Mouse (Mus musculus): ENCODE data around the gene Trpc3. TPM values are rescaled to one million over a fixed set of nuclear protein-coding genes. Genes with fewer than 3 reads are reported as not detected.
"Not testable (repeated sequence)": the region's sequence is repeated elsewhere in the genome, so short reads cannot be mapped to it uniquely, and the experiment has no call there.

Trpc3 gene
- total RNA-seq, 2 experiments from 2014 or later: not detected

GRCm38 (mm10) chr3:36605894-36606783, 83.8 kb downstream of the Trpc3 start:
- ATAC-seq (replicated peaks; ENCODE audit: low FRiP score, poor library complexity, severe bottlenecking): peak; percentile 91

GRCm38 (mm10) chr3:36599773-36600172, 90.2 kb downstream of the Trpc3 start:
- not testable (repeated sequence) for ATAC-seq (replicated peaks; ENCODE audit: low FRiP score, poor library complexity, severe bottlenecking)

GRCm38 (mm10) chr3:36598811-36599210, 91.2 kb downstream of the Trpc3 start:
- no peak for ATAC-seq (replicated peaks; ENCODE audit: low FRiP score, poor library complexity, severe bottlenecking)

- peak; percentile 92 for ATAC-seq (replicated peaks; ENCODE audit: low FRiP score, poor library complexity, severe bottlenecking)
These were observed 118.1 kb downstream of the Trpc3 start, which contains the start of gene Ccna2 for GRCm38 (mm10) chr3:36571827-36572378. TSS of gene Ccna2 (minus strand) at chr3:36572150.

- ATAC-seq (replicated peaks; ENCODE audit: low FRiP score, poor library complexity, severe bottlenecking): no peak
These were observed 118.6 kb downstream of the Trpc3 start for GRCm38 (mm10) chr3:36571361-36571826.

Other genes with a start within 250 kb of the Trpc3 start
- 64.0 and 65.2 TPM in 2 replicates for gene Anxa5, start 214.3 kb downstream of the Trpc3 start, total RNA-seq (2015; ENCODE audit: low replicate concordance)
- gene Anxa5, start 214.3 kb downstream of the Trpc3 start, total RNA-seq (2017; ENCODE audit: low replicate concordance): 34.4 and 48.9 TPM in 2 replicates
- not detected in 2 replicates for gene 1810062G17Rik, start 214.2 kb downstream of the Trpc3 start, total RNA-seq (2015; ENCODE audit: low replicate concordance)
- gene 1810062G17Rik, start 214.2 kb downstream of the Trpc3 start, total RNA-seq (2017; ENCODE audit: low replicate concordance): not detected in 2 replicates
- not detected in 2 replicates for gene Gm11549, start 168.4 kb downstream of the Trpc3 start, total RNA-seq (2015; ENCODE audit: low replicate concordance)
- not detected in 2 replicates for gene Gm11549, start 168.4 kb downstream of the Trpc3 start, total RNA-seq (2017; ENCODE audit: low replicate concordance)
- gene Exosc9, start 137.6 kb downstream of the Trpc3 start, total RNA-seq (2015; ENCODE audit: low replicate concordance): 8.3 and 29.0 TPM in 2 replicates
- 22.2 and 41.8 TPM in 2 replicates for gene Exosc9, start 137.6 kb downstream of the Trpc3 start, total RNA-seq (2017; ENCODE audit: low replicate concordance)
- gene Ccna2, start 118.0 kb downstream of the Trpc3 start, total RNA-seq (2015; ENCODE audit: low replicate concordance): 116 and 159 TPM in 2 replicates
- gene Ccna2, start 118.0 kb downstream of the Trpc3 start, total RNA-seq (2017; ENCODE audit: low replicate concordance): 147 and 151 TPM in 2 replicates
- 1.3 and 3.3 TPM in 2 replicates for gene Bbs7, start 76.7 kb downstream of the Trpc3 start, total RNA-seq (2015; ENCODE audit: low replicate concordance)
- 2.6 and 4.2 TPM in 2 replicates for gene Bbs7, start 76.7 kb downstream of the Trpc3 start, total RNA-seq (2017; ENCODE audit: low replicate concordance)
- 43.3 and 63.4 TPM in 2 replicates for gene 4932438A13Rik, start 172.9 kb upstream of the Trpc3 start, total RNA-seq (2015; ENCODE audit: low replicate concordance)
- gene 4932438A13Rik, start 172.9 kb upstream of the Trpc3 start, total RNA-seq (2017; ENCODE audit: low replicate concordance): 25.8 and 41.8 TPM in 2 replicates

Data from erythroblast, adult 5-6 weeks (primary cell).